Mouse (Mus musculus): ENCODE data around the gene Chek2. TPM values are rescaled to one million over a fixed set of nuclear protein-coding genes. Genes with fewer than 3 reads are reported as not detected.
A peak's percentile ranks its signal among the peaks of the same experiment; 100 is the strongest.

Gene Chek2
- total and polyA plus RNA-seq, 3 experiments: 22.2 to 24.1 TPM; not detected in 1

DNA sequence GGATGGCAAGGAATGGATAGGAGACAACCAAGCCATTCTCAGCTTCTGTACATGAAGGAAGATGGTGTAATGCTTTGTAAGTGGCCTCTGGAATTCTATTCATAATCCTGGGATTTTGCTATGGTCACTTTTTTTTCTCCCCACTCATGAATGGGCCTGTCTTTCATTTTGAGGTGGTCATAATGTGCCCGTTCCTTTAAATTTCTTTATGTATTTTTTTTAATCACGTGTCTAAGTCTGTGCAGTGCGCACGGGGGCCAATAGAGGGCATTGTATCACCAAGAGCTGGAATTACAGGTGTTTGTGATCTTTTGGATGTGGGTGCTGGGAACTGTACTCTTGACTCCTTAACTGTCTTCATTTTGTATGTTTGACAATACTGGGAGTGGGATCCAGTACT, 686 bp downstream of the Chek2 start (continued):
- TF ChIP-seq CTCF (IDR thresholded peaks at IDR 0.05 in 2 of 3, conservative IDR thresholded peaks at IDR 0.05 in 1 of 3; ENCODE audit: control insufficient read depth in 1 of 3, insufficient read depth in 1 of 3, low read depth in 2 of 3, low read length in 3 of 3, poor library complexity in 1 of 3, severe bottlenecking in 1 of 3): peak; percentile 64 to 74 (median 70)
- no peak for TF ChIP-seq MAZ (IDR thresholded peaks at IDR 0.05; ENCODE audit: low read depth, low read length)
- peak; percentile 92 for TF ChIP-seq BHLHE40 (IDR thresholded peaks at IDR 0.05; ENCODE audit: borderline replicate concordance, low read depth, low read length)
- peak; percentile 55 for TF ChIP-seq MYC (IDR thresholded peaks at IDR 0.05; ENCODE audit: low read depth, low read length)
- TF ChIP-seq RCOR1 (IDR thresholded peaks at IDR 0.05; ENCODE audit: low read depth, low read length): no peak
- TF ChIP-seq EP300 (IDR thresholded peaks at IDR 0.05; ENCODE audit: low read depth in 1 of 2, low read length in 2 of 2): no peak
- no peak for TF ChIP-seq UBTF (IDR thresholded peaks at IDR 0.05; ENCODE audit: borderline replicate concordance, insufficient read depth, low read depth, low read length)
- peak; percentile 96 for TF ChIP-seq MXI1 (IDR thresholded peaks at IDR 0.05; ENCODE audit: low read depth, low read length)
- peak; percentile 90 for TF ChIP-seq SIN3A (IDR thresholded peaks at IDR 0.05; ENCODE audit: low read length)
- TF ChIP-seq MEF2A (IDR thresholded peaks at IDR 0.05; ENCODE audit: extremely low read depth, insufficient replicate concordance, low read depth, low read length, poor library complexity, severe bottlenecking): no peak
- no peak for TF ChIP-seq NRF1 (IDR thresholded peaks at IDR 0.05; ENCODE audit: insufficient read depth, low read depth, low read length, poor library complexity, severe bottlenecking)

DNA sequence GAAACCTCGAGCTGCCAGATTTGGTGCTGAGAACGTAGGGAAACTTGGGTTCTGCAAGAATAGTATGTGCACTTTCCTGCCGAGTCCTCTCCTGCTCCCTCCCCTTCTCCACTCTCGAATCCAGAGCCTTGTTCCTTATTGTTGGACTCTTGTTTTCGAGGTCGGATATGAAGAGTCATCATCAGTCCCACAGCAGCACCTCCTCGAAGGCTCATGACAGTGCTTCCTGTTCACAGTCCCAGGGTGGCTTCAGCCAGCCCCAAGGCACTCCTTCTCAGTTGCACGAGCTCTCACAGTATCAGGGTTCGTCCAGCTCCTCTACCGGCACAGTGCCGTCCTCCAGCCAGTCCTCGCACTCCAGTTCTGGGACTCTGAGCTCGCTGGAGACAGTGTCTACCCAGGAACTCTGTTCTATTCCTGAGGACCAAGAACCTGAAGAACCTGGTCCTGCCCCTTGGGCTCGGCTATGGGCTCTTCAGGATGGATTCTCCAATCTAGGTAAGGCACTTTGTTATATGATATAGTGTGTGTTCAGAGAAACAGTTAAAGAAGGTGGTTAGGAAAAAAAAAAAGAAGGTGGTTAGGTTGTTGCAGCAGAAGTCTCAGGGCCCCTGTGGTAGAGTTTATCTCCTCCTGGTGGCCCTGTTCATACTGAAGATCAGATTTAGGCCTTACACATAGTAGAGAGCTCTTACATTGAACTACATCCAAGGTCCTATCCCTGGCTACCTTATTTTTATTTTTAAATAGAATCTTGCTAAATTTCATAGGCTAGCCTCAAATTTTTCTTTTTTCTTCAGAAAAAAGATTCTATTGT, 1.5 kb downstream of the Chek2 start:
- peaks cover 10 to 23% of the 10 kb centered on the region in 2 experiments for H3K36me3 ChIP-seq (ENCODE audit: control insufficient read depth in 1 of 2, insufficient read depth in 2 of 2, low read length in 2 of 2)
- peaks cover 0 to 9% of the 10 kb centered on the region in 2 experiments; a peak in 3 of 4 replicates for H3K4me1 ChIP-seq (ENCODE audit: control insufficient read depth in 1 of 2, insufficient read depth in 2 of 2, low read length in 2 of 2)
- peak; percentile 66 for DNase-seq (ENCODE audit: low read depth, low spot score)
- peak overlapping the region; percentile 83 for H3K9ac ChIP-seq (ENCODE audit: control insufficient read depth, low read depth, low read length, poor library complexity, severe bottlenecking)
- H3K27ac ChIP-seq (ENCODE audit: control insufficient read depth, low read depth, low read length): peak overlapping the region; percentile 27
- H3K9me3 ChIP-seq (replicated peaks; ENCODE audit: insufficient read depth, low read length): no peaks in the 10 kb centered on the region
- peak overlapping the region; percentile 71 to 81 for H3K4me3 ChIP-seq (ENCODE audit: control insufficient read depth in 1 of 2, insufficient read depth in 1 of 2, low read depth in 2 of 2, low read length in 2 of 2)
- peaks cover 22% of the 10 kb centered on the region for H3K79me2 ChIP-seq (ENCODE audit: control insufficient read depth, insufficient read depth, low read length, poor library complexity)
- no peaks in the 10 kb centered on the region for H3K27me3 ChIP-seq (ENCODE audit: control insufficient read depth in 1 of 2, insufficient read depth in 2 of 2, low read length in 2 of 2)
- no peak for TF ChIP-seq UBTF (IDR thresholded peaks at IDR 0.05; ENCODE audit: borderline replicate concordance, insufficient read depth, low read depth, low read length)
- TF ChIP-seq E2F4 (IDR thresholded peaks at IDR 0.05; ENCODE audit: borderline replicate concordance, low read depth, low read length): no peak
- no peak for TF ChIP-seq EP300 (IDR thresholded peaks at IDR 0.05; ENCODE audit: low read depth in 1 of 2, low read length in 2 of 2)
- TF ChIP-seq ETS1 (IDR thresholded peaks at IDR 0.05; ENCODE audit: low read depth, low read length): no peak
- no peak for TF ChIP-seq USF1 (IDR thresholded peaks at IDR 0.05; ENCODE audit: low read depth, low read length)
- TF ChIP-seq MAFK (IDR thresholded peaks at IDR 0.05; ENCODE audit: borderline replicate concordance, low read depth, low read length): no peak
- no peak for TF ChIP-seq POLR2AphosphoS5 (IDR thresholded peaks at IDR 0.05; ENCODE audit: borderline replicate concordance, low read depth, low read length)
- peak; percentile 73 for TF ChIP-seq RAD21 (IDR thresholded peaks at IDR 0.05; ENCODE audit: low read depth, low read length)
- no peak for TF ChIP-seq NELFE (IDR thresholded peaks at IDR 0.05; ENCODE audit: low read depth, low read length)
- no peak for TF ChIP-seq USF2 (IDR thresholded peaks at IDR 0.05; ENCODE audit: borderline replicate concordance in 1 of 2, insufficient read depth in 1 of 2, low read depth in 1 of 2, low read length in 2 of 2)
- TF ChIP-seq BHLHE40 (IDR thresholded peaks at IDR 0.05; ENCODE audit: borderline replicate concordance, low read depth, low read length): no peak
- TF ChIP-seq GATA1 (IDR thresholded peaks at IDR 0.05; ENCODE audit: low read depth, low read length): no peak
- no peak for TF ChIP-seq NRF1 (IDR thresholded peaks at IDR 0.05; ENCODE audit: insufficient read depth, low read depth, low read length, poor library complexity, severe bottlenecking)
- no peak for TF ChIP-seq ZMIZ1 (IDR thresholded peaks at IDR 0.05; ENCODE audit: low read depth, low read length)
- no peak for TF ChIP-seq MAZ (IDR thresholded peaks at IDR 0.05; ENCODE audit: low read depth, low read length)
- no peak for TF ChIP-seq MXI1 (IDR thresholded peaks at IDR 0.05; ENCODE audit: low read depth, low read length)
- TF ChIP-seq MYC (IDR thresholded peaks at IDR 0.05; ENCODE audit: low read depth, low read length): no peak
- TF ChIP-seq GABPA (IDR thresholded peaks at IDR 0.05; ENCODE audit: low read depth, low read length): no peak
- TF ChIP-seq POLR2AphosphoS2 (IDR thresholded peaks at IDR 0.05; ENCODE audit: low read length): no peak
- TF ChIP-seq JUND (IDR thresholded peaks at IDR 0.05; ENCODE audit: low read depth, low read length): no peak
- no peak for TF ChIP-seq RCOR1 (IDR thresholded peaks at IDR 0.05; ENCODE audit: low read depth, low read length)
- no peak for TF ChIP-seq POLR2A (IDR thresholded peaks at IDR 0.05; ENCODE audit: control insufficient read depth in 1 of 2, insufficient read depth in 1 of 2, low read depth in 1 of 2, low read length in 2 of 2, poor library complexity in 1 of 2)
- TF ChIP-seq ZKSCAN1 (IDR thresholded peaks at IDR 0.05; ENCODE audit: low read depth, low read length): no peak
- no peak for TF ChIP-seq TAL1 (IDR thresholded peaks at IDR 0.05; ENCODE audit: low read length)
- no peak for TF ChIP-seq TBP (IDR thresholded peaks at IDR 0.05; ENCODE audit: low read depth, low read length)
- TF ChIP-seq ZNF384 (IDR thresholded peaks at IDR 0.05; ENCODE audit: low read depth, low read length): peak; percentile 88
- TF ChIP-seq SIN3A (IDR thresholded peaks at IDR 0.05; ENCODE audit: low read length): 0 out of 2 replicates have a peak, but pooled peaks have one; percentile 25
- TF ChIP-seq MAX (IDR thresholded peaks at IDR 0.05; ENCODE audit: low read length): no peak
- no peak for TF ChIP-seq CHD1 (IDR thresholded peaks at IDR 0.05; ENCODE audit: low read depth, low read length)
